Mouse (Mus musculus) G1E-ER4 (cell line): ENCODE results near the gene Sec14l1. TPM values are rescaled to one million over a fixed set of nuclear protein-coding genes. Genes with fewer than 3 reads are reported as not detected.

Experiments
- GATA1 ChIP-seq: IDR thresholded peaks from one replicate; pipeline ENCODE4 v1.8.0; 2012; ENCODE audit warnings: low read length, inconsistent platforms
- polyA plus RNA-seq: library from polyadenylated mRNA; stranded (reverse); fragments of >175 nt; gene quantifications from 2 replicates; pipeline ENCODE4 v1.2.3, GENCODE M21; 2012

The Sec14l1 gene
- polyA plus RNA-seq, 1 experiment = 66.2 TPM

DNA sequence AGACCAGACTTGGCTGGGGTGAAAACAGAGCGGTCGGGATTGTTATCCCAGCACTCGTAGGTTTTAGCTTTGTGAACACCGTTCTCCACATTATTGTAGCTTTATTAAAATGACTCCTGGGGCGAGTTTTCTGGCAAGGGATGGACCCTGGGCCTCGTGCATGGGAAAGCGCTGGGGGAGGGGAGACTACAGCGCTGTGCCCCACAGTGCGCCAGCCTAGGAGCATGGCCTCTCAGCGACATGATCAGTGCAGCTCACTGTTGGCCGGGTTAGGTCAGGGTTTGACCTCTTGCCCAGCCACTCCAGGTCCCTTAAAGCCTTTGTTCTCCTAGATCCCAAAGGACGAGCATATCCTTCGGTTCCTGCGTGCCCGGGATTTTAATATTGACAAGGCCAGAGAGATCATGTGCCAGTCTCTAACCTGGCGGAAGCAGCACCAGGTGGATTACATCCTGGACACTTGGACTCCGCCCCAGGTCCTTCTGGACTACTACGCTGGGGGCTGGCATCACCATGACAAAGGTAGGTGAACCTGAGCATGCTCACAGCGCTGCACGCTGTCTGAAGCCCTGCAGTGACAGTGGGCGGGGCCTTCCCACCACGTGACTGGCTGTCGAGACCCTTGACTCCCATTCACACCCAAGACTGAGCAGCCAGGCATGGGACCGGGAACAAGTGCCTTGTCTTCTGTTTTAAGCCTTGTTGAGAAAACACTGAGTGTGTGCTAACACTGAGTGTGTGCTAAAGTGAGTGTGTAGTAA is 32.0 kb downstream of the Sec14l1 start:
- no peak for TF ChIP-seq GATA1

DNA sequence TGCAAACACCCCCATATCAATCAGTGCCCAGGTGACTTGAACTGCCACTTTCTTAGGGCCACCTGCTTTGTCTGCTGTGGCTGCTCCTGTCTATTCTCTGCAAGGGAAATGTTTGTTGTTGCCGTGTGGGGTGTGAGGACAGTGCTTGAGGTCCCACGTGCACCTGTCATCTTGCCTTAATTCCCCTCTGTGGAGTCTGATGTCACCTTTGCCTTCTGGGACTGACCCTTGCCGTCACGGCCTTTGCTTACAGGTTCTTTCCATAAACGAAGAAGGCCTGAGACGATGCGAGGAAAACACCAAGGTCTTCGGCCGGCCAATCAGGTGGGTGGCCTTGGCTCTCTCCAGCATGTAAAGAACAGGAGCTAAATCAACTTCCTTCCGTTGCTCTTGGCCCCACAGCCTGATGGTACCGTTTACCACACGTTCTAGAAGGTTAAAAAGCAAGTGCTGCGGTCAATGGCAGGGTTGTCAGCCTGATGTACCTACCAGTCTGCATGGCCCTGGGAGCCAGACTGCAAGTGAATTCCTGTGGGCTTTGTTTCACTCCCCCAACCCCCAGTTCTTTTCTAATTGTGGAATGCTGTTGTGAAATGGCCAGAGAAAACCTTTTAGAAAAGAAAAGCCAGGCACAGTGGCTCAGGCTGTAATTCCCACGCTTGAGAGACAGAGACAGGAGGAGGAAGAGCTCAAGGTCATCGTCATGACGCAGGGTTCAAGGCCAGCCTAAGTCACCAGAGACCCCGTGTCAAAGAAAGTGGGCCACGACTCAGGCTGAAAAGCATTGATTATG is 34.1 kb downstream of the Sec14l1 start:
- no peak for TF ChIP-seq GATA1

DNA sequence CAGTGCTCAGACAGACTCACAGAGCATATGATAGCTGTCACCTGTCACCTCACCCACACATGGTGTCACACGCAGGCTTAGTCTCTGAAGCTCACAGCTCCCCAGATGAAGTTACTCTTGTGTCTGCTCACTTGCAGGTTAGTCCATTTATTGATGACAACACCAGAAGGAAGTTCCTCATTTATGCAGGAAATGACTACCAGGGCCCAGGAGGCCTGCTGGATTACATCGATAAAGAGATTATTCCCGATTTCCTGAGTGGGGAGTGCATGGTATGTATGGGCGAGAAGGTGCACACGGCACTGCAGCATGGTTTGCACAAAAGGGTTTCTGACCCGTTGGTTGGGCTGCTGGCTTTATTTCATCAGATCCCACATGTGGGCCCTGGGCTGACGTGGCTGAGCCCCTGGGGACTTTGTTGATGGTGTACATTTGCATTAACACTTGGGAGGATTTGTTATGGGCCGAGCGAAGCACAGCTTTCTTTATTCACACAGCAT is 35.5 kb downstream of the Sec14l1 start:
- no peak for TF ChIP-seq GATA1

DNA sequence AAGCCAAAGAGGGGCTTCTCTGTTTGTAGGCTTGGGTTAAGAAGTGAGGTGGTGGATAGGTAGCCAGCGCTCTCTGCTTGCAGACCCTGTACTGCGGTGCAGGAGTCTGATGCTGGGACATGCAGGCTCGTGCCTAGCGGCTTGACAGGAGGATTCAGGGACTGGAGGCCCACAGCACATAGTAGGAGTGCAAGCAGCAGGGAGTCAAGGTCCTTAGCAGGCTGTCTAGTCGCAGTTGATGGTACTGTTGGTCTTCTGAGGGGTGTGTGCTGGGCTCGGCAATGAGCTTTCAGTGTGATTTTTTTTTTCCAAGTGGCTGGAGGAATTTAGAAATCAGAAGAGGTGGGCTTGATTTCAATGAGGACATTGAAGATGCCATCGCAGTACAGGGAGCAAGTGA is 36.5 kb downstream of the Sec14l1 start:
- no peak for TF ChIP-seq GATA1

DNA sequence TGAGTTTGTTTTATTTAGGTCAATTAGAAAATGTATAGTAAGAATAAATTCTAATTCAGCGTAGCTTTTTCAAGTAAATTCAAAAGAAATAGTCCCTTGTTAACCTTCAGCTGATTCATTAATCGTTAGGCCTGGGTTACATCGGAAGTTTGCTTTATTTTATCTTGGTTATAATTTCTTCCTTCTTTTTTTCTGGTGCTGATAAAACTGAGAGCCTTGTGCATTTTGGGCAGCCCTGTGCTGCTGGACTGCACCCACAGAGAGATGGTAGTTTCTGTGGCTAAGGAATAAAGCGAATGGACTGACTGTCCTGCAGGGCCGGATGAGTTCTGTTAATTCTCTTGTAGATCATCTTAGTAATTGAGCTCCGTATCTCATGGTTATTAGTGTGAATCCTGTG is 37.6 kb downstream of the Sec14l1 start:
- no peak for TF ChIP-seq GATA1

DNA sequence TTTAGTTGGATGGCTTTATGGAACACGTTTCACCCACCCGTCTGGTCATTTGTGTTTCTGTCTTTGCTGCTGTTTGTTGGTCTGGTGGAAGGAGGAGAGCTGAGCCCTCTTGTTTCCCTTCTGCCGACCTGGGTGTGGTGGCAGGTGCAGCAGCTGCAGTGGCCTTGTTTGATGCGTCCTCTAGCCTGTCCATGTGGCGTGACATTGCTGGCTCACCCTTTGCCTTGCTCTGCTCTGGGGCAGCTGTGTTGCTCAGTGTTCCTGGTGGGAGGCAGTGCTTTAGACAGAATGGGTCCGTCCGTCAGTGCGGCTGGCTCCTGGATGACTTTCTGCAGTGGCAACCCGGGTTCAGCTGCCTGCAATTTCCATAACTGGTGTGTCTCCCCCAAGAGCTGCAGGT is 38.6 kb downstream of the Sec14l1 start:
- TF ChIP-seq GATA1 = no peak

DNA sequence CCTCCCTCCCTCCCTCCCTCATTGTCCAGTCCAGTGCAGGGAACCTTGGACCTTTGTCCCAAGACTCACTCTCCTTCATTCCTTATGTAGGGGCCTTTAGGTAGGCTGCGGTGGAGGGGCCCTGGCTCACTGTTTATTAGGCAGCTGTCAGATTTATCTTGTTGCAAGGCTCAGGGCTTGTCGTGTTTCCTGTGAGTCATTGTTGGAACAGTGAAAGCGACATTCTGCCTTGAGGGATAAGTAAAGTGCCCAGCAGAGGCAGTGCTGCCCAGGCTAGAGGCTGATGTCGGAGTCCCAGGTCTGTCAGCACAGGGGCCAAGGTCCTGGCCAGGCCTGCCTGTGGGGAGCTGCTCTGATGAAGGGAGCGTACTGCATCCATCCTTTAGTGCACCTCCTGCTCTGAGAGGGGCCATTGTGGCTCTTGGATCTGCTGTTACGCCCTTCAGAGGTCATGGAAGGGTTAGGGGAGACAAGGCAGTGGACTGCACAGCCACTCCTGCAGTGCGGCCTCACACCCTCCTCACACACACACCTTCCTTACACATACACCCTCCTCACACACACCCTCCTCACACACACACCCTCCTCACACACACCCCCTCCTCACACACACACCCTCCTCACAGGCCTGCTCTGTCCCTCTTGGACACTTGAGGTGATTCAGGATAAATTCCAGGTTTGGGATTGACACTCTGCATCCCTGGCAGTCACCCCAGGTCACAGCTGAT is 39.3 kb downstream of the Sec14l1 start:
- no peak for TF ChIP-seq GATA1

DNA sequence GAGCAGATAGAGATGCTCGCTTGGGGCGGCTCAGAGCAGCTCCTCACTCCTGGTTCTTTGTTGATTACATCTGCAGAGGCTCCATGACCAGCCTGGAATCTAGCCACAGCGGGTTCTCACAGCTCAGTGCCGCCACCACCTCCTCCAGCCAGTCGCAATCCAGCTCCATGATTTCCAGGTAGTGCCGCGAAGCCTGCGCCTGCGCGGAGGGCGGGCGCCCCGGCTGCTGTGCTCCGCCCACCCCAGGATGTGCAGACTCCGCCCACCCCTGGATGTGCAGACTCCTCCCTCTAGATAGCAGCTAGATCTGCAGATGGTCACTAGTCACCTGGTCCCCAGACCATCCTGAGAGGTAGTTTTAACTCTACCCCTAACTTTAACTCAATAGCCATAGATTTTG is 41.8 kb downstream of the Sec14l1 start:
- TF ChIP-seq GATA1 = no peak

DNA sequence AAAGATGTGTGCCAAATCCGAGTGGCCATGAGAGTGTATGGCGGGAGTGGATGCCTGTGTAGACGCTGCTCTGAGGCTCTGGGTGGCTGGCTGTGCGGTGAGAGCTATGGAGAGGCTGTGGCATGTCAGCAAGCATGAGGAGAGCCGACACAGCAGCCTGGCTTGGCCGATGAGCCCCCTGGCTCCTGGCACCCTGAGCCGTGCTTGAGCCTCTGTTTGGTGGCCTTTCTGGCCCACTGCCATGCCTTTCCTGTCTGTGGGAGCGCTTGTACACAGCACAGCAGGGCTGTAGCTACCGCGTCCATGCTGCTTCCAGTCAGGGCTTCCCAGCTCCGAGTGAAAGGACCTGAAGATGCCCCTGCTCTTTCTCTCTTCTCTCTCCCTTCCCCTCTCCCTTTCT is 43.4 kb downstream of the Sec14l1 start:
- no peak for TF ChIP-seq GATA1

DNA sequence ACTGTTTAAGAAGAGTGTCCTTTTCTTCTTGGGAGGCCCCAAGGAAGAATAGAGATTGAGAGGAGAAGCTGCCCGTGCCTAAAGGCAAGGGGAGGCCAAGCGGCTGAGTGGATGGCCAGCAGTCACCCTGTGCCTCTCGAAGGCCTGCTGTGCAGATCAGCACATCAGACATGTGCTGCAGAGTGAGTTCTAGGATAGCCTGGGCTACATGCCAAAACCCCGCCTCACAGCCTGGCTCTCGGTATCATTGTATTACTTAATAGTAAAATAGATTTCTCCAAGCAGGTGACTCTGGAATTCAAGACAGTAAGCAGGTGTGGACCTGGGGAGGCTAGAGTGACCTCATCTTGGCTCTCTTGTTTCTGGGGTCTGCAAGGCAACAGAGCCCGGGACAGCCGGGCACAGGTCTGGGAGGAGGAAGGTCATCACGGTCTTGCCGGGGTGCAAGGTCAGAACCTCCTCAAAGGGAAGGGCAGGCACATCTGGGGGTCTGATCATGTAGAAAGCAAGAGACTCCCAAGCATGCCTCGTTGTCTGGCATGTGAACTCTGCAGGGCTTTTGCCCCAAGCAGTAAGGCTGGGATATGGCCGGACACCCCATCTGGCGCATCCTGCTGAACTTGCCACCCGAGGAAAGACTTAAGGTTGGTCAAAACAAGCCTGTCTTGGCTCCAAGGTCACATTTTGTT is 44.4 kb downstream of the Sec14l1 start:
- no peak for TF ChIP-seq GATA1

DNA sequence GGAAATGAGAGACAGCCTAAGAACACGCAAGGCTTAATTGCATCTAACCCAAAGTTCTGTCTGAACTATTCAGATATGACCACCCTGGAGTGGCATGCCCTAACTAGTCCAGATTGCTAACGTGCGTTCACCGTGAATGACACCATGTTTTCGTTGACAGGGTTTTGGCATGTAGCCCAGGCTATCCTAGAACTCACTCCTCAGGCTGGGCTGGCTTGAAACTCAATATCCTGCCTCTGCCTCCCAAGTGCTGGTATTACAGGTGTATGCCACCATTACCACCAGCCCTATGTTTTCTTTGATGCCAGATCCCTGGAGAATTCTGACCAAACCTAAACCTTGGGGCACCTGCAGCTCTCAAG is 45.0 kb downstream of the Sec14l1 start:
- TF ChIP-seq GATA1 = no peak

DNA sequence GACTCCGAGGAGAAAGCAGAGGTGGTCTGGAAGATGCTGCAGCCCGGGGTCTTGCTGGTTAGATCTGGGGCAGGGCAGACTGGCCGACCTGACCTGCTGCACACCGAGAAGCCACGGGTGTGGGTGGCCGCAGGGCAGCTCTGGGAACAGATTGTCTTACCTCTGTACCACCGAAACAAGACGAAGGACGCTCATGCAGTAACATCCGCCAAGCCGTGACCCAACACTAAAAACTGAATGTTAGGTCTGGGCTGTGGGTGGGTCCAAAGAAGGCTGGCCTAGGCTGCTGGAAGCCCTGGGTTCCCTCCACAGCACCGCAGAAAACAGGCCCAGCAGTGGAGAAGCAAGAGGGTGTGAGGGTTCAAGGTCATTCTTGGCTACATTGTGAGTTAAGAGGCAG is 45.8 kb downstream of the Sec14l1 start:
- no peak for TF ChIP-seq GATA1

DNA sequence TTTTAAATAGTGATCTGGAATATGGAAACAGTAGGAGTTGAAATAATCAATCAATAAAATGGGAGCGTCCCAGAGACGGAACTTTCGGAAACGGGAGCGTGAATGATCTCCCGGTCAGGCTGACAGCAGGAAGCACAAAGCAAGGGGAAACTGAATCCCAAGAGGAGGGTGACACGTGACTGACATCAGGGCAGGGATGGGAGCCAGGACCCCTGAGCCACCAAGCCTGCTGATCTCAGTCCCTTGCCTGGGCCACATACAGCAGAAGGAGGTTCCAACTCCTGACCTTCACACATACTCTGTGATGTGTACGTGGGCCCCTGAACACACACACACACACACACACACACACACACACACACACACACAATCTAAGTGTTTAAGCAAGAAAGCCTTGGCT is 46.6 kb downstream of the Sec14l1 start:
- TF ChIP-seq GATA1 = no peak

DNA sequence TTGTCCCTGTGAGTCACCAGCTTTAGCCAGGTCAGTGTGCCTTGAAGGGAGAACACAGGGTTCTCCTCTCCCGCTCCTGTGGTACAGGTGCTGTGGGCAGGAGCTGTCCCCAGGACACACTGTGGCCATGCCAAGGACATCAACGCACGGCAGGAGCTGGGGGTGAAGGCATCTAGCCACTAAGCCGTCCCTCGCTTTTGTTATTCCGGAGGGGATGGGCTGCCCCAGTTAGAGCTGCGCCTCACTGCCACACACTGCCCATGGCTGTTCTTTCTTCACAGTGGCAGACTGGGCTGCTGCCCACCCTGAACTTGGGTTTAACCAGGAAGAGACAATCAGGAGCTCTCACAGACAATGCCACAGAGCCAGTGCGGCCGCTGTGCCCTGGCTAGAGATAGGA is 48.1 kb downstream of the Sec14l1 start:
- no peak for TF ChIP-seq GATA1

DNA sequence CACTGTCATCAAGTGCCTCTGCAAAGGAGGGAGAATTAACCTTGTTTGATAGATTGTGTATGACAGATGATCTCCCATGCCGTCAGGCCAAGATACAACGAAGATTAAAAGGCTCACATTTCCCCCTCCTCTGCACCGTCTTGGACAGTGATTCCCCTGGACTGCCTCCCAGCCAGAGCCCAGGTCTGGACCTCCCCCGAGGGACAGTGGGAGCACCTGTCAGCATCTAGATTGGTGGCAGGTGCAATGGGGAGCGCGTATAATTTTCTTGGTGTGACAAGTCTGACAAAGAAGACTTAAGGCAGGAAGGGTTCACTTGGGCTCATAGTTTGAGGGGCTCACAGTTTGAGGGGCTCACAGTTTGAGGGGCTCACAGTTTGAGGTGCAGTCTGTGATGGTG is 48.8 kb downstream of the Sec14l1 start:
- TF ChIP-seq GATA1 = no peak

DNA sequence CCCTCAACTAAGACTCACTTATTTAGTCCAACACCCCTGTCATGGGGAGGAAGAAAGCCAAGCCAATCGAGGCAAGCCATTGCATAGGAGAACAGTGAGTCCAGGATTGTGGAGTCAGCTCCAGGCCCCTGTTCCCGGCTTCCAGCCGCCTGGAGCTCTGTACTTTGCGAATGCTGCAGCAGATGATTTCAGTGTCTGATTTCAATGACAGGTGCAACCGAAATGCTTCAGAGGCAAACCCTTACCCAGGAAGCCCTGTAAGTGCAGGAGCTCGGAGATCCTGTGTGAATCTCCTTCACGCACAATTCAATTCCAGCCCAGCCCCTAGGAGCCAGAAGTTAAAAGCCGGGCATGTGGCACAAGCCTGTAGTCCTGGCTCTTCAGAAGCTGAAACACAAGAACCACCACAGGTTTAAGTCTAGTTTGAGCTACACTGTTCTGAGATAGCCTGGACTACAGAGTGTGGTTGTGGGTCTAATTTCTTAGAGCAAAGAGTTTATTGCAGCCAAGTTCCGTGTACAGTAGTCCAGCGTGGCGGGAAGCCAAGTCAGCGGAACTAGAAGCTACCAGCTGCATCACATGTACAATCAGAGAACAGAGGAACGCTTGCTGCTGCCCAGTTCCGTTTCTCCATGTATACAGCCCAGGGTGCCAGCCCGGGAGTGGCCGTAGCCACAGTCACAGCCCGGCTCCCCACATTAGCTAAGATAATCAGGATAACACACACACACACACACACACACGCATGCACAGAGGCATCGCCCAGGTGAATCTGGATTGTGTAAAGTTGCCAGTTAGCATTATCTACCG is 53.5 kb downstream of the Sec14l1 start:
- TF ChIP-seq GATA1 = no peak
